20 mouse cellular contexts compared by ENCODE assay signal in the genomic region with DNA sequence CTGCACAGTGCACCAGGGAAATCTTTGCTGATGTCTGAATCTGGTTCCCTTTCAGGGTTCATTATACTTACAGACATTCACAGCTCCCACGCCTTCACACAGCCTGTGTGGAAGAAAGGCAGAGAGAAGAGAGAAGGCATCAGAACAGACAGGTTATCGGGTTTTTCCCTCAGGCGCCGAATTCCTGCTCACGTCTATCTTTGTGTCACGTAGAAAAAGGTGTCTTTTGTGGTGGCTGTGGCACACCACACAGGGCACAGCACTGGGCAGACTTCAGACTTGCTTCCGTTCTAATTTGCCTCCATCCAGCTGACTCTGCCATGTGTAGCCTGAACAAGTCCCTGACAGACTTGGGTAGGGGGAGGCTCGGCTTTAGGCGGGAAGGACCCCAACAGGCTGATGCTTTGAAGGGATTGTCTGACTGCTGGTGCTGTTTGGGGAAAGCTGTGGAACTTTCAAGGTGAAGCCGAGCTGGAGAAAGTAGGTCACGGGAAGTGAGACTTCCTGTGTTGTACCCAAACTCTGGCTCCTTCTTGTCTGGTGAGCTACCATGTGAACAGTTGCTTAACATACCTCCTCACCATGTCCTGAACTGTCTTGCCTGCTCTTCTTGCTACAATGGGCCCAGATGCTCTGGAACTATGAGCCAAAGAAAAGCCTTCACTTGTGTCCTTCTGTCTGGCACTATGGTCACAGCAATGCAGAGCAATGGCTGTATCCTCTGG. TPM values are rescaled to one million over a fixed set of nuclear protein-coding genes. Genes with fewer than 3 reads are reported as not detected.
DNase-seq lines count a peak whose midpoint lies in the region; ATAC-seq and TF ChIP-seq lines count a peak whose summit lies in the region.
"Had no signal": no experiment of that assay in that cellular context is flagged by ENCODE, and none has a peak within 500 bp of the region (broad histone marks: within the 10 kb centered on the region; RNA-seq: fewer than 3 reads in every experiment).

No protein-coding gene starts in this region.

- TF ChIP-seq CTCF in midbrain, postnatal 0 days (IDR thresholded peaks at IDR 0.05) = no peak

- no peaks in the 10 kb centered on the region for H3K36me3 ChIP-seq in midbrain, embryonic 14.5 days (ENCODE audit: control insufficient read depth, insufficient read depth, low read length)
- H3K36me3 ChIP-seq in midbrain, postnatal 0 days (ENCODE audit: insufficient read depth, low read length) = no peaks in the 10 kb centered on the region
- H3K36me3 ChIP-seq: liver, embryonic 15.5 days had no signal

- WGBS in midbrain, embryonic 14.5 days = 84% methylated on average over 11 of the region's 11 CpGs
- WGBS in midbrain, postnatal 0 days = 72% methylated on average over 11 of the region's 11 CpGs

- DNase-seq in midbrain, embryonic 14.5 days = peak; percentile 7
- no peak for DNase-seq in midbrain, postnatal 0 days (ENCODE audit: low spot score)
- peak; percentile 9 to 39 for DNase-seq in frontal cortex, postnatal 25 days (ENCODE audit: low spot score in 2 of 2)
- peak; percentile 28 for DNase-seq in naive thymus-derived CD4-positive, alpha-beta T cell, adult 2 months (ENCODE audit: low read depth)
- peak; percentile 62 for DNase-seq in thymus, postnatal 25 days
- DNase-seq in kidney, postnatal 25 days = no peak
- no peak for DNase-seq in cerebellum, postnatal 36 days
- DNase-seq in urinary bladder, adult 18-20 months (ENCODE audit: low spot score in 2 of 2) = no peak
- DNase-seq: adrenal gland, postnatal 25 days; kidney, postnatal 36 days had no signal

- no peak overlapping the region for H3K27ac ChIP-seq in midbrain, embryonic 14.5 days (replicated peaks; ENCODE audit: low read depth, low read length)
- no peak overlapping the region for H3K27ac ChIP-seq in midbrain, postnatal 0 days (ENCODE audit: low read depth, low read length)
- H3K27ac ChIP-seq: forebrain, embryonic 13.5 days; liver, embryonic 15.5 days; macrophage had no signal

- ATAC-seq in midbrain, embryonic 14.5 days (ENCODE audit: low FRiP score, low TSS enrichment) = no peak
- ATAC-seq in midbrain, postnatal 0 days (ENCODE audit: low FRiP score) = no peak
- ATAC-seq: forebrain, embryonic 13.5 days; hindbrain, embryonic 16.5 days; Patski had no signal

- H3K27me3 ChIP-seq in midbrain, embryonic 14.5 days (ENCODE audit: control insufficient read depth, insufficient read depth, low read length) = no peaks in the 10 kb centered on the region
- H3K27me3 ChIP-seq in midbrain, postnatal 0 days (ENCODE audit: insufficient read depth, low read length) = no peaks in the 10 kb centered on the region
- H3K27me3 ChIP-seq: forebrain, embryonic 13.5 days; liver, embryonic 15.5 days; Patski had no signal

- no peaks in the 10 kb centered on the region for H3K9me3 ChIP-seq in midbrain, embryonic 14.5 days (ENCODE audit: control insufficient read depth, low read length)
- no peaks in the 10 kb centered on the region for H3K9me3 ChIP-seq in midbrain, postnatal 0 days (ENCODE audit: low read length)
- H3K9me3 ChIP-seq: forebrain, embryonic 13.5 days; liver, embryonic 15.5 days had no signal

- no peak overlapping the region for H3K4me2 ChIP-seq in midbrain, embryonic 14.5 days (ENCODE audit: low read length)
- no peak overlapping the region for H3K4me2 ChIP-seq in midbrain, postnatal 0 days (ENCODE audit: low read depth, low read length, poor library complexity, severe bottlenecking)
- H3K4me2 ChIP-seq: forebrain, embryonic 13.5 days; liver, embryonic 15.5 days had no signal

- no peak overlapping the region for H3K9ac ChIP-seq in midbrain, embryonic 14.5 days (replicated peaks; ENCODE audit: low read length)
- H3K9ac ChIP-seq in midbrain, postnatal 0 days (replicated peaks; ENCODE audit: low read length, poor library complexity, severe bottlenecking) = no peak overlapping the region
- H3K9ac ChIP-seq: forebrain, embryonic 13.5 days; liver, embryonic 15.5 days had no signal

- no peak overlapping the region for H3K4me3 ChIP-seq in midbrain, embryonic 14.5 days (replicated peaks; ENCODE audit: low read depth, low read length)
- no peak overlapping the region for H3K4me3 ChIP-seq in midbrain, postnatal 0 days (ENCODE audit: low read depth, low read length)
- H3K4me3 ChIP-seq: forebrain, embryonic 13.5 days; liver, embryonic 15.5 days had no signal

- no peaks in the 10 kb centered on the region for H3K4me1 ChIP-seq in midbrain, embryonic 14.5 days (ENCODE audit: control insufficient read depth, insufficient read depth, low read length)
- H3K4me1 ChIP-seq in midbrain, postnatal 0 days (ENCODE audit: insufficient read depth, low read length) = no peaks in the 10 kb centered on the region
- H3K4me1 ChIP-seq: forebrain, embryonic 13.5 days had no signal

RNA-seq across cellular contexts. Expression of a gene that starts 5.2 kb away (rescaled TPM):
- polyA plus RNA-seq in midbrain, embryonic 14.5 days (2014; fragmentation: Nextera tagmentation; extraction: Ambion mirVana) = not detected in 2 replicates
- total RNA-seq in midbrain, postnatal 0 days (2014; rRNA removed) = not detected in 2 replicates
- not detected in 2 replicates for polyA plus RNA-seq in midbrain, postnatal 0 days (2015; fragmentation: Nextera tagmentation; extraction: Ambion mirVana)
- total RNA-seq: adrenal gland, postnatal 25 days; CH12.LX had no signal
- polyA plus RNA-seq: forebrain, embryonic 13.5 days; gonadal fat pad, adult 2 months; hindbrain, embryonic 16.5 days; limb, embryonic 11.5 days; macrophage; Patski had no signal

RNA-seq across cellular contexts. Expression of a gene that starts 12.8 kb away (rescaled TPM):
- polyA plus RNA-seq in midbrain, embryonic 14.5 days (2014; fragmentation: Nextera tagmentation; extraction: Ambion mirVana) = 0.11 and 0.12 TPM in 2 replicates
- 0.38 TPM in 1 of 2 replicates, not detected in the other for total RNA-seq in midbrain, postnatal 0 days (2014; rRNA removed)
- polyA plus RNA-seq in midbrain, postnatal 0 days (2015; fragmentation: Nextera tagmentation; extraction: Ambion mirVana) = 0.15 and 0.17 TPM in 2 replicates
- total RNA-seq: adrenal gland, postnatal 25 days; CH12.LX had no signal
- polyA plus RNA-seq: forebrain, embryonic 13.5 days; gonadal fat pad, adult 2 months; heart, embryonic 16.5 days; limb, embryonic 11.5 days; liver, embryonic 15.5 days; macrophage; Patski had no signal

RNA-seq across cellular contexts. Expression of a gene that starts 22.5 kb away (rescaled TPM):
- polyA plus RNA-seq in midbrain, embryonic 14.5 days (2014; fragmentation: Nextera tagmentation; extraction: Ambion mirVana) = not detected in 2 replicates
- 0.28 and 0.49 TPM in 2 replicates for total RNA-seq in midbrain, postnatal 0 days (2014; rRNA removed)
- 0.17 TPM in 1 of 2 replicates, not detected in the other for polyA plus RNA-seq in midbrain, postnatal 0 days (2015; fragmentation: Nextera tagmentation; extraction: Ambion mirVana)
- total RNA-seq: adrenal gland, postnatal 25 days; CH12.LX had no signal
- polyA plus RNA-seq: embryonic facial prominence, embryonic 14.5 days; forebrain, embryonic 13.5 days; gonadal fat pad, adult 2 months; heart, embryonic 16.5 days; hindbrain, embryonic 16.5 days; limb, embryonic 11.5 days; liver, embryonic 15.5 days; macrophage; Patski had no signal

RNA-seq across cellular contexts. Expression of a gene that starts 31.0 kb away (rescaled TPM):
- polyA plus RNA-seq in midbrain, embryonic 14.5 days (2014; fragmentation: Nextera tagmentation; extraction: Ambion mirVana) = not detected in 2 replicates
- total RNA-seq in midbrain, postnatal 0 days (2014; rRNA removed) = not detected in 2 replicates
- polyA plus RNA-seq in midbrain, postnatal 0 days (2015; fragmentation: Nextera tagmentation; extraction: Ambion mirVana) = not detected in 2 replicates
- total RNA-seq: adrenal gland, postnatal 25 days; CH12.LX had no signal
- polyA plus RNA-seq: forebrain, embryonic 13.5 days; gonadal fat pad, adult 2 months; heart, embryonic 16.5 days; hindbrain, embryonic 16.5 days; limb, embryonic 11.5 days; liver, embryonic 15.5 days; macrophage; Patski had no signal

RNA-seq across cellular contexts. Expression of a gene that starts 38.5 kb away (rescaled TPM):
- polyA plus RNA-seq in midbrain, embryonic 14.5 days (2014; fragmentation: Nextera tagmentation; extraction: Ambion mirVana) = not detected in 2 replicates
- total RNA-seq in midbrain, postnatal 0 days (2014; rRNA removed) = not detected in 2 replicates
- not detected in 2 replicates for polyA plus RNA-seq in midbrain, postnatal 0 days (2015; fragmentation: Nextera tagmentation; extraction: Ambion mirVana)
- total RNA-seq: adrenal gland, postnatal 25 days; CH12.LX had no signal
- polyA plus RNA-seq: embryonic facial prominence, embryonic 14.5 days; forebrain, embryonic 13.5 days; heart, embryonic 16.5 days; hindbrain, embryonic 16.5 days; limb, embryonic 11.5 days; liver, embryonic 15.5 days; macrophage; Patski had no signal

Comparison
In these comparisons a context has a peak if more than half of its experiments do, and no peak if none do; other contexts are left out.
1. DNase-seq: peak in midbrain, embryonic 14.5 days (single experiment), frontal cortex, postnatal 25 days (2 of 2), naive thymus-derived CD4-positive, alpha-beta T cell, adult 2 months (single experiment) and thymus, postnatal 25 days (single experiment); none in midbrain, postnatal 0 days (single experiment), kidney, postnatal 25 days (0 of 2), cerebellum, postnatal 36 days (0 of 2) and urinary bladder, adult 18-20 months (0 of 2).